Mouse (Mus musculus) embryonic facial prominence, embryonic 11.5 days (tissue): ENCODE data around the gene Serinc2. TPM values are rescaled to one million over a fixed set of nuclear protein-coding genes. Genes with fewer than 3 reads are reported as not detected.
A peak's percentile ranks its signal among the peaks of the same experiment; 100 is the strongest.

Experiments
- ATAC-seq: fragments of 200-750 bp; cut with Nextera tagmentation; replicated peaks from 2 replicates; pipeline ENCODE4 v1.8.0; 2017; ENCODE audit warnings: low read depth; ENCODE audit not compliant: insufficient number of reproducible peaks, low FRiP score, low TSS enrichment
- DNase-seq: peaks from one replicate; pipeline ENCODE4 v3.0.0-alpha.2; 2015; ENCODE audit warnings: low spot score
- H3K27ac ChIP-seq: fragments of 300-500 bp; sonication (generic); replicated peaks from 2 replicates; pipeline ENCODE4 v1.5.1; 2014; ENCODE audit warnings: mild to moderate bottlenecking, low read depth, low read length, control low read depth
- H3K27me3 ChIP-seq: fragments of 300-500 bp; sonication (generic); 2 replicates; pipeline ENCODE4 v1.6.1; 2014; ENCODE audit warnings: mild to moderate bottlenecking, low read length, moderate library complexity, mixed read lengths; ENCODE audit not compliant: control insufficient read depth, insufficient read depth
- H3K36me3 ChIP-seq: fragments of 300-500 bp; sonication (generic); replicated peaks from 2 replicates; pipeline ENCODE4 v1.6.1; 2014; ENCODE audit warnings: low read depth, mild to moderate bottlenecking, low read length, moderate library complexity, mixed read lengths; ENCODE audit not compliant: control insufficient read depth, insufficient read depth
- H3K4me1 ChIP-seq: fragments of 300-500 bp; sonication (generic); 2 replicates; pipeline ENCODE4 v1.6.1; 2014; ENCODE audit warnings: low read length, mixed read lengths; ENCODE audit not compliant: control insufficient read depth, insufficient read depth
- H3K4me2 ChIP-seq: fragments of 300-500 bp; sonication (generic); 2 replicates; pipeline ENCODE4 v1.6.1; 2014; ENCODE audit warnings: low read depth, mild to moderate bottlenecking, control low read depth, low read length, moderate library complexity
- H3K4me3 ChIP-seq: fragments of 300-500 bp; sonication (generic); 2 replicates; pipeline ENCODE4 v1.5.1; 2014; ENCODE audit warnings: low read depth, low read length, control low read depth
- H3K9ac ChIP-seq: fragments of 300-500 bp; sonication (generic); replicated peaks from 2 replicates; pipeline ENCODE4 v1.6.1; 2014; ENCODE audit warnings: mild to moderate bottlenecking, control low read depth, low read length
- H3K9me3 ChIP-seq: fragments of 300-500 bp; sonication (generic); replicated peaks from 2 replicates; pipeline ENCODE4 v1.6.1; 2016; ENCODE audit warnings: mild to moderate bottlenecking, low read length, inconsistent platforms, mixed read lengths; ENCODE audit not compliant: control insufficient read depth
- WGBS: fragments of 180-500 bp; shearing (Covaris S2); extraction: QIAGEN DNeasy Blood & Tissue Kit; methylation state at CpG from one replicate; pipeline ENCODE4 v1.1.7; 2014; 5-methylcytosine and 5-hydroxymethylcytosine counted together
- polyA plus RNA-seq: library from polyadenylated mRNA; unstranded; fragments of >200 nt; fragmentation: Nextera tagmentation; extraction: Ambion mirVana; gene quantifications from 2 replicates; pipeline ENCODE4 v1.2.1, GENCODE M21; 2014

The Serinc2 gene
- polyA plus RNA-seq, 1 experiment from 2014 or later = 82.7 TPM

DNA sequence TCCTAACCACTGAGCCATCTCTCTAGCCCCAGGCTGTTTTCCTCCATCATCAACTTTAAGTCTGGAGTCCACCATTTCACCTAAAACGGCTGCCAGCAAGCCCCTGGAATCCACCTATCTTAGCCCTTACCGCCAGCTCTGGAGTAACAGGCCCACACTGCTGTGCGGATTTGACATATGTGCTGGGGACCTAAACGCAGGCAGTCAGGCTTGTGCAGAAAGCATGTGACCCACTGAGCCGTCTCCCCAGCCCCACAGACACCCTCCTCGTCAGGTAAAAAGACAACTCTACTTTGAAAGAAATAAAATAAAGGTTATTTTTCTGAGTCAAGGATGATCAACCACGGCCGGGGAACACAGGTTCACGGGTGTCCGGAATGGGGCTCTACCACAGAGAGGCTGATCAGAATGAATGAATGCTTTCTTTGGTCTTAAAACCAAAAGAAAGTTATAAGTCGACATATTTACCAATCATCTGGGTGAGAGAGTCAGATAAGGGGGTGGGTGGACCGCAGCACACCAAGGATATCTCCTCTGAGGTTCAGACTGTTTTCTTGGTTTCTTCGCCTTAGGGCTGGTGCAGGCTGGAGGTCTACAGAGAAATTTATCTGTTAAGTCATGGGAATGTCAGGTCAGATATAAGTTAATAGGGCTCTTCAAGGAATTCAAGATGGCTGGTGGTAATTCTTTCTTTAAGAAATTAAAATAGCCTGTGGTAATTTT lies 17.4 kb upstream of the Serinc2 start:
- H3K9ac ChIP-seq = no peak overlapping the region
- no peaks in the 10 kb centered on the region for H3K4me1 ChIP-seq
- H3K4me2 ChIP-seq = no peak overlapping the region
- H3K27ac ChIP-seq = no peak overlapping the region
- DNase-seq (no peak), ATAC-seq (no peak)
- no peak overlapping the region for H3K4me3 ChIP-seq
- 87% methylated on average over 13 of the region's 13 CpGs for WGBS
- H3K36me3 ChIP-seq = no peaks in the 10 kb centered on the region
- H3K9me3 ChIP-seq = no peaks in the 10 kb centered on the region
- H3K27me3 ChIP-seq = no peaks in the 10 kb centered on the region; the same call in 1 of the 2 replicates

DNA sequence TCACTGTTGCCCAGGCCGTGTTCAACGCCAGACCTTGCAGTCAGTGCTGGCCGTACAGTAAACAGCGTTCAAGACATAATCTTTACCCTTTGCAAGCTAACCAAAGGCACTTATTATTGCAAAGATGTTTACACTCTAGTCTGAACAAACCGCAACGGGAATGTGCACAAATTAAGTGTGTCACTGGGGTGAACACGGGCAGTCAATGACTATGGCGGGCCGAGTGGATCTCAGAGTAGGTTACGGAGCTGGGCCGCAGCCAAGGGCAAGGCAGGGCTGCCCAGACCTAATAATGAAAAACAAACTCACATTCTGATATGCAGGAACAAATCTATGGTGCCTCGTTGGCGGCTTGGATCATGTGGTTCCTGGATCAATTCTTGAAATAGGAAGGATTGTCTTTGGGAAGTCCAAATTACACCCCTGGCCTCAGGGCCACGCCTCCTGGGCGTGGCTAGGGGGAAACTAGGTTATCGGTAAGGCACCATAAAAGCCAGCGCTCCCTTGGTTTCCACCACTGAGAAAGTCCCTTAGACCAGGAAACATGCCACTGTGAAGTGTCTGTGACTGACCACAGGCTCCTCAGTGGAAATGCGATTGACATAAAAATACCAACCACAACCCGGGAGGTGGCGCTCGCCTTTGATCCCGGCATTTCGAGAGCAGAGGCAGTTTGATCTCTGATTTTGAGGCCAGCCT lies 16.2 kb upstream of the Serinc2 start:
- no peak overlapping the region for H3K9ac ChIP-seq
- no peaks in the 10 kb centered on the region; the same call in 1 of the 2 replicates for H3K27me3 ChIP-seq
- H3K27ac ChIP-seq = no peak overlapping the region
- no peak overlapping the region for H3K4me2 ChIP-seq
- no peak for ATAC-seq
- H3K4me1 ChIP-seq = no peaks in the 10 kb centered on the region
- no peaks in the 10 kb centered on the region for H3K9me3 ChIP-seq
- WGBS = 56% methylated on average over 23 of the region's 23 CpGs
- H3K4me3 ChIP-seq = no peak overlapping the region
- DNase-seq = no peak
- no peaks in the 10 kb centered on the region for H3K36me3 ChIP-seq

- no peaks in the 10 kb centered on the region for H3K4me1 ChIP-seq
- H3K9me3 ChIP-seq = no peaks in the 10 kb centered on the region
- no peaks in the 10 kb centered on the region for H3K36me3 ChIP-seq
- no peaks in the 10 kb centered on the region; the same call in 1 of the 2 replicates for H3K27me3 ChIP-seq
- DNase-seq = no peak
- no peak overlapping the region for H3K4me3 ChIP-seq
- no peak for ATAC-seq
- H3K27ac ChIP-seq = no peak overlapping the region
- 87% methylated on average over 8 of the region's 8 CpGs for WGBS
- no peak overlapping the region for H3K9ac ChIP-seq
- H3K4me2 ChIP-seq = no peak overlapping the region
Measured at GRCm38 (mm10) chr4:130294513-130294912, 15.5 kb upstream of the Serinc2 start.

DNA sequence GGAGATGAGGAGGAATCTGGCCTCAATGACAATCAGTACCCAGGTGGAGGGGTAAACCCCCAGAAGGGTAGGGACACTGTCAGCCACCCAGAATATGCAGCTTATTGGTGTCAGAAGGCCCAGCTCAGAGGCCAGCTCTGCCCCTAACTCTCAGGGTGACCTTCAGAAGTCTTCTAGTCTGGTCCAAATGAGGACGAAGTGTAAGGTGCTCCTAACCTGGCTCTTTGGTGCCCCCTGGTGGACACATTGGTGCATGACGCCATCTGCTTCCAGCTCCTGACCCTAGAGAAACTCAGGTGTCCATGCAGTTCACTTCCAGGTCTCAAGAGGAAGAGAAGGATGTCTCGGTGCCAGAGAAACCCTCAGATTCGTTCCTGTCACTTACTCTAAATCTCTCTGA lies 13.3 kb upstream of the Serinc2 start:
- no peaks in the 10 kb centered on the region for H3K4me1 ChIP-seq
- H3K4me2 ChIP-seq = no peak overlapping the region
- H3K27ac ChIP-seq = no peak overlapping the region
- no peaks in the 10 kb centered on the region; the same call in 1 of the 2 replicates for H3K27me3 ChIP-seq
- no peak overlapping the region for H3K4me3 ChIP-seq
- 3% methylated on average over 4 of the region's 4 CpGs for WGBS
- H3K9me3 ChIP-seq = no peaks in the 10 kb centered on the region
- no peak overlapping the region for H3K9ac ChIP-seq
- 0 out of 2 replicates have a peak, but pooled peaks have one; percentile 62 for ATAC-seq
- no peaks in the 10 kb centered on the region for H3K36me3 ChIP-seq
- DNase-seq = peak; percentile 90

- DNase-seq = no peak
- WGBS = 75% methylated on average over 3 of the region's 3 CpGs
- no peaks in the 10 kb centered on the region for H3K9me3 ChIP-seq
- H3K4me2 ChIP-seq = no peak overlapping the region
- no peak overlapping the region for H3K27ac ChIP-seq
- no peak for ATAC-seq
- H3K4me3 ChIP-seq = no peak overlapping the region
- no peaks in the 10 kb centered on the region for H3K27me3 ChIP-seq
- H3K4me1 ChIP-seq = no peaks in the 10 kb centered on the region
- no peak overlapping the region for H3K9ac ChIP-seq
- H3K36me3 ChIP-seq = no peaks in the 10 kb centered on the region
Measured at GRCm38 (mm10) chr4:130289824-130290223, 10.8 kb upstream of the Serinc2 start.

DNA sequence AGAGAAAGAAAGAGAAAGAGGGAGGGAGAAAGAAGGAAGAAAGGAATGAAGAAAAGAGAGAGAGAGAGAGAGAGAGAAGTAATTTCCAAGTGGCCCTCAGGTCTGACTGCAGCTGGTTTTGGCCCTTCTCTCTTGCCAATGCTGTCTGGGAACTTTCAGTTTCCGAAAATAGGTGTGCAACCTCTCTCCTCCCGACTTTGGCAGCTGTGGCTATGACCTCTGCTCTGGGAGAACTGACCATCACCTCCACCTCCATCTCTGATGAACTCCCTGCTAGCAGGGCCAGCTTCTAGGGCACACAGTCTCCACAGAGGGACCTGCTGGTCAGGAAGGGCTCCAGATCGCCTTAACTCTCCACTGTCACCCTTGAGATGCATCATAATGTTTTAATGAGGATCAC lies 7.5 kb upstream of the Serinc2 start:
- WGBS = 51% methylated on average over 3 of the region's 3 CpGs
- no peaks in the 10 kb centered on the region for H3K9me3 ChIP-seq
- H3K27ac ChIP-seq = no peak overlapping the region
- DNase-seq = no peak
- no peak overlapping the region for H3K4me2 ChIP-seq
- H3K9ac ChIP-seq = no peak overlapping the region
- no peaks in the 10 kb centered on the region for H3K27me3 ChIP-seq
- no peak for ATAC-seq
- H3K4me1 ChIP-seq = no peaks in the 10 kb centered on the region
- no peak overlapping the region for H3K4me3 ChIP-seq
- no peaks in the 10 kb centered on the region for H3K36me3 ChIP-seq

DNA sequence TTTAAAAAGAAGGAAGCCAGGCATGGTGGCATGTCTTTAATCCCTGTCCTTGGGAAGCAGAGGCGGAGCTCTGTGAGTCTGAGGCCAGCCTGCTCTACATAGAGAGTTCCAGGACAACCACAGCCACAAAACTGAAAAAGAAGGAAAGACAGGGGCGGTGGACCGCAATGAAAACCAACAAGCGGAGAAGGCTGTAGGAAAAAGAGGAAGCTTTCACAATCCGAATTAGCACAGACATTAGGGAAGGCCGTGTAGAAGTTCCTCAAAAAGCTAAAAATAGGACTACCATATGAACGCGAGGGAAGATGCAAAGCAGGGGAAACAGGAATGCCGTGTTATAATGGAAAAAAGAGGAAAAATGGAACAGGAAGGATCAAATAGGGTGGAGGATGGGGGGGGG lies 4.8 kb upstream of the Serinc2 start:
- ATAC-seq = no peak
- H3K27me3 ChIP-seq = no peaks in the 10 kb centered on the region
- DNase-seq = no peak
- H3K4me2 ChIP-seq = no peak overlapping the region
- H3K27ac ChIP-seq = no peak overlapping the region
- H3K36me3 ChIP-seq = no peaks in the 10 kb centered on the region
- H3K9me3 ChIP-seq = no peaks in the 10 kb centered on the region
- no peak overlapping the region for H3K9ac ChIP-seq
- WGBS = 85% methylated on average over 9 of the region's 9 CpGs
- H3K4me1 ChIP-seq = no peaks in the 10 kb centered on the region
- H3K4me3 ChIP-seq = no peak overlapping the region

DNA sequence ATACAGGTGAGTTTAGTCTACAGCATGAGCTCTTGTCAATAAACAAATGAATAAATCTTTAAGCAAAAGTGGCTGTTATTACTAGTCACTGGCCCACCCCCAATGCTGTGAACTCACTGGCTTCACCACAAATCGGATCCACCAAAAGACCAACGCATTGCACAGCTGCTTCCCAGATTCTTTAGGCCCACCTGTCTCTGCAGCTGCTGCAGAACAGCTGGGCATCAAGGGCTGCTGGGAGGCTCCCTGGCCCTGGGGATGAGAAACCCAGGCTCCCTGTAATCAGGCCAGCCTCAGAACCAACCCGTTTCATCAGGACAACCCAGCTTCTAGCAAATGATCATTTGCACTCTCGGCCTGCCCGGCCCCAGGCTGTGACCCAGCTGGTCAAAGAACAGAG lies 3.9 kb upstream of the Serinc2 start:
- DNase-seq = no peak
- Histone ChIP-seq H3K27me3 (no peaks in the 10 kb centered on the region), H3K4me3 (no peak overlapping the region), H3K9ac (no peak overlapping the region), H3K36me3 (no peaks in the 10 kb centered on the region), H3K9me3 (no peaks in the 10 kb centered on the region), H3K27ac (no peak overlapping the region), H3K4me1 (no peaks in the 10 kb centered on the region), H3K4me2 (no peak overlapping the region)
- WGBS = 72% methylated on average over 5 of the region's 5 CpGs
- no peak for ATAC-seq
